ENCODE assay signal across 8 mouse cellular contexts in the genomic region with DNA sequence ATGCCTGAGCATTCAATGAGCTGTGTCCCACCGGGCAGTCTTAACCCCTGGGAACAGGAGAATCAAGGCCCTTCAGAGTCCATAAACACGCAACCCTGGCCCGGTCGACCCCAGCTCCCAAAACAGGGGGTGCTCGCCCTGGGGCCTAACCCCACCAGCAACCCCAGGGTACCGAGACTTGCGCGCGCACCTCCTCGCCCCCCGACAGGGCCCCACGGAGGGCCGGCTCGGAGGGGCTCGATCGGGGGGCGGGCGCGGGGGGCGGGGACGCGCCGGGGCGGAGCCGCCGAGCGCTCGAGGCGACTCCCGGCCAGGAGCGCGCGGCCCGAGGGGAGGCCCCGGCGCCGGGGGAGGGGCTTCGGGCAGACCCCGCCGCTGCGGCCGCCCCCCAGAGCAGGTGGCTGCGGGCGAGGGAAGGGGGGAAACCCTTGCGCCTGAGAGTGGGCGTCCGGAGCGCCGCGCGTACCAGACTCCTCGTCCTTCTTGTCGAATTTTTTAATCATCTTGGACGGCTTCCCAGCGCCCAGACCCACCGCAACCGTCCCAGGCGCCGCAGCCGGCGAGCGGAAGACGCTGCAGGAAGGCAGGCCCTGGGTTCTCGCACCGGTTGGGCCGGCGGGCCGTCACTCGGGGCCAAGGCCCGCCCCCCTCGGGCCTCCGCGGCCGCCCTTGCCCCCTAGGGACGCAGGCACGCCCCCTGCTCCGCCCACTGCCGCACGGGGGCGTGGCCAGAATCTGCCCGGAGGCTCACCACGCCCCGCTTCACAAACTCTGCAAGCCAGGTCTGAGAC. TPM values are rescaled to one million over a fixed set of nuclear protein-coding genes. Genes with fewer than 3 reads are reported as not detected.
DNase-seq lines count a peak whose midpoint lies in the region; ATAC-seq lines count a peak whose summit lies in the region.

A gene (minus strand): TSS at position 600 of the 791 bp plus-strand sequence.

- 0 out of 2 replicates have a peak, but pooled peaks cover 5% of the 10 kb centered on the region for H3K36me3 ChIP-seq in heart, embryonic 14.5 days (ENCODE audit: control insufficient read depth, insufficient read depth, low read length)
- no peaks in the 10 kb centered on the region for H3K36me3 ChIP-seq in liver, embryonic 13.5 days
- no peaks in the 10 kb centered on the region for H3K36me3 ChIP-seq in stomach, embryonic 16.5 days (ENCODE audit: control insufficient read depth, insufficient read depth, low read length)

- peak within 1 kb of the TSS; percentile 71 for H3K4me2 ChIP-seq in heart, embryonic 14.5 days (ENCODE audit: low read length)
- H3K4me2 ChIP-seq in liver, embryonic 13.5 days = peak within 1 kb of the TSS; percentile 82
- H3K4me2 ChIP-seq in stomach, embryonic 16.5 days (ENCODE audit: low read depth, low read length) = peak within 1 kb of the TSS; percentile 84

- peak; percentile 99 for ATAC-seq in heart, embryonic 14.5 days (ENCODE audit: insufficient number of reproducible peaks, insufficient read depth, low FRiP score, low read depth)
- ATAC-seq in liver, embryonic 13.5 days (ENCODE audit: low read depth) = peak; percentile 99
- peak; percentile 99 for ATAC-seq in stomach, embryonic 16.5 days (ENCODE audit: insufficient read depth, low FRiP score)

- H3K9me3 ChIP-seq in heart, embryonic 14.5 days (ENCODE audit: control insufficient read depth, low read length) = no peaks in the 10 kb centered on the region
- H3K9me3 ChIP-seq in liver, embryonic 13.5 days (replicated peaks) = no peaks in the 10 kb centered on the region
- H3K9me3 ChIP-seq in stomach, embryonic 16.5 days (replicated peaks; ENCODE audit: control insufficient read depth, low read length) = no peaks in the 10 kb centered on the region

- WGBS in heart, embryonic 14.5 days = under 1% methylated on average over 79 of the region's 83 CpGs
- WGBS in liver, embryonic 13.5 days (ENCODE audit: insufficient replicate concordance) = under 1% methylated on average over 77 of the region's 83 CpGs
- under 1% methylated on average over 77 of the region's 83 CpGs for WGBS in stomach, embryonic 16.5 days

- H3K27ac ChIP-seq in brown adipose tissue, adult 24 weeks (replicated peaks; ENCODE audit: low read depth, low read length) = peak within 1 kb of the TSS; percentile 48; the same call in 1 of the 2 replicates
- H3K27ac ChIP-seq in heart, embryonic 14.5 days (replicated peaks in 1 of 2; ENCODE audit: control insufficient read depth in 1 of 2, insufficient read depth in 1 of 2, low read depth in 2 of 2, low read length in 2 of 2) = peak within 1 kb of the TSS; percentile 93 to 94
- peak within 1 kb of the TSS; percentile 89 for H3K27ac ChIP-seq in liver, embryonic 13.5 days
- H3K27ac ChIP-seq in stomach, embryonic 16.5 days (ENCODE audit: low read length) = peak within 1 kb of the TSS; percentile 95

- peak within 1 kb of the TSS; percentile 97 for H3K4me3 ChIP-seq in brown adipose tissue, adult 24 weeks (ENCODE audit: insufficient read depth, low read depth, low read length)
- H3K4me3 ChIP-seq in heart, embryonic 14.5 days (ENCODE audit: control insufficient read depth in 1 of 2, insufficient read depth in 1 of 2, low read depth in 1 of 2, low read length in 2 of 2) = peak within 1 kb of the TSS; percentile 60 to 85
- peak within 1 kb of the TSS; percentile 88 for H3K4me3 ChIP-seq in liver, embryonic 13.5 days (replicated peaks)
- peak within 1 kb of the TSS; percentile 53 for H3K4me3 ChIP-seq in stomach, embryonic 16.5 days (replicated peaks; ENCODE audit: low read length)

- H3K9ac ChIP-seq in heart, embryonic 14.5 days (ENCODE audit: low read length) = peak within 1 kb of the TSS; percentile 79
- H3K9ac ChIP-seq in liver, embryonic 13.5 days = peak within 1 kb of the TSS; percentile 89
- H3K9ac ChIP-seq in stomach, embryonic 16.5 days (ENCODE audit: low read length) = peak within 1 kb of the TSS; percentile 75

- no peaks in the 10 kb centered on the region for H3K27me3 ChIP-seq in heart, embryonic 14.5 days (ENCODE audit: control insufficient read depth, insufficient read depth, low read length)
- no peaks in the 10 kb centered on the region for H3K27me3 ChIP-seq in liver, embryonic 13.5 days
- H3K27me3 ChIP-seq in stomach, embryonic 16.5 days (ENCODE audit: control insufficient read depth, insufficient read depth, low read length) = no peaks in the 10 kb centered on the region

- DNase-seq in CD4-positive, CD25-positive, alpha-beta regulatory T cell, adult 2 months (ENCODE audit: low read depth, low spot score) = peak; percentile 97
- peak; percentile 83 for DNase-seq in fibroblast of lung, adult 2 months (ENCODE audit: low read depth)
- DNase-seq in kidney, postnatal 14 days = peak; percentile 97
- DNase-seq in liver, embryonic 13.5 days = peak; percentile 94
- DNase-seq in neural tube, embryonic 10.5 days (ENCODE audit: extremely low spot score, low spot score) = peak; percentile 95

- no peaks in the 10 kb centered on the region for H3K4me1 ChIP-seq in brown adipose tissue, adult 24 weeks (ENCODE audit: control insufficient read depth, insufficient read depth, insufficient read length, low read length)
- H3K4me1 ChIP-seq in heart, embryonic 14.5 days (ENCODE audit: control insufficient read depth in 2 of 2, insufficient read depth in 2 of 2, low read length in 2 of 2) = peaks cover 2 to 10% of the 10 kb centered on the region in 2 experiments; a peak in 3 of 4 replicates
- H3K4me1 ChIP-seq in liver, embryonic 13.5 days (replicated peaks) = peaks cover 26% of the 10 kb centered on the region
- peaks cover 13% of the 10 kb centered on the region; the same call in 1 of the 2 replicates for H3K4me1 ChIP-seq in stomach, embryonic 16.5 days (ENCODE audit: control insufficient read depth, insufficient read depth, low read length)

RNA-seq across cellular contexts. Expression of the gene that starts here (rescaled TPM):
- 23.2 and 24.9 TPM in 2 replicates for polyA plus RNA-seq in brown adipose tissue, adult 24 weeks (2012; ENCODE audit: insufficient read depth, insufficient read length, missing spikeins)
- 31.0 and 31.7 TPM in 2 replicates for polyA plus RNA-seq in heart, embryonic 14.5 days (2014; fragmentation: Nextera tagmentation; extraction: Ambion mirVana)
- 6.6 and 9.1 TPM in 2 replicates for polyA plus RNA-seq in liver, embryonic 13.5 days (2015; fragmentation: Nextera tagmentation; extraction: Ambion mirVana)
- 18.3 and 20.6 TPM in 2 replicates for polyA plus RNA-seq in stomach, embryonic 16.5 days (2015; fragmentation: Nextera tagmentation; extraction: Ambion mirVana)

Comparison
In these comparisons a context has a peak if more than half of its experiments do, and no peak if none do; other contexts are left out.
1. Peak in every context shown above with its lines: DNase-seq, ATAC-seq, H3K4me3 ChIP-seq and H3K27ac ChIP-seq.